Mouse (Mus musculus): ENCODE results near the gene Ndn.
A peak's percentile ranks its signal among the peaks of the same experiment; 100 is the strongest.

The Ndn gene

DNA sequence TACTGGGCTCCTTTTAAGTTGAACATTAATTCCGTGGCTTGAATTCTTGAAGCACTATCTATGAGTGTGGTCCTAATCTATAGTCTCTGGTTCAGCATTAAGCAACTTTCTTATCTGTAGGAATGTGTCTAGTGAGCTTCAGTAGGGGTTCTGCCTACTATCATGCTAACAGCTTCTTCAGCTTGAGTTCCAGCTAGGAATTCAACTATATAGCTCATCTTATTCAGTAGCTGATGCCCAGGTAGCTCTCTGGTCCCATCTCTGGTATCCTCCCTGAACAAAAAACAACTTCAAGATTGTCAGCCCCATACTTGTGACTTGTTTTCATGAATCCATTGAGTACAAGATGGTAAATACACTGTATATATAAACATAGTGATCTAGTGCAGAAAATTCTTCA, at the start of gene Ndn:
Ndn (plus strand) TSS at position 301 of the 400 bp plus-strand sequence.
- no peak for DNase-seq (ENCODE audit: extremely low spot score, low spot score)

DNA sequence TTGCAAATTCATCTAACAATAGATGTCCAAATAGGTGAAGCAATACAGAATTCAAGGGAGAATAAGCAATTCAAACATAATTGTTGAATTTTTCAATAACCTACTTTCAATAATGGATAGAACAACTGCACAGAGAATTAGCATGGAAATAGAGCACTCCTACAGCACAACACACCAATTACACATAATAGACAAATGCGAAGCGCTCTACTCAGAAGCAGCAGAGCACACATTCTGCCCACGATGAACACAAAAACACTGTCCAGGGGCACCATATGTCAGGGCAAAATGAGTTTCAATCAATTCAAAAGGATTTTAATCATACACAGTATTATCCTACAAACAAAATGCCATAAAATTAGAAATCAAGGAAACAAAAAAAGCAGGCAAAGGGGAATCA, 43.9 kb upstream of the Ndn start:
- DNase-seq (ENCODE audit: extremely low spot score, low spot score), result no peak

DNA sequence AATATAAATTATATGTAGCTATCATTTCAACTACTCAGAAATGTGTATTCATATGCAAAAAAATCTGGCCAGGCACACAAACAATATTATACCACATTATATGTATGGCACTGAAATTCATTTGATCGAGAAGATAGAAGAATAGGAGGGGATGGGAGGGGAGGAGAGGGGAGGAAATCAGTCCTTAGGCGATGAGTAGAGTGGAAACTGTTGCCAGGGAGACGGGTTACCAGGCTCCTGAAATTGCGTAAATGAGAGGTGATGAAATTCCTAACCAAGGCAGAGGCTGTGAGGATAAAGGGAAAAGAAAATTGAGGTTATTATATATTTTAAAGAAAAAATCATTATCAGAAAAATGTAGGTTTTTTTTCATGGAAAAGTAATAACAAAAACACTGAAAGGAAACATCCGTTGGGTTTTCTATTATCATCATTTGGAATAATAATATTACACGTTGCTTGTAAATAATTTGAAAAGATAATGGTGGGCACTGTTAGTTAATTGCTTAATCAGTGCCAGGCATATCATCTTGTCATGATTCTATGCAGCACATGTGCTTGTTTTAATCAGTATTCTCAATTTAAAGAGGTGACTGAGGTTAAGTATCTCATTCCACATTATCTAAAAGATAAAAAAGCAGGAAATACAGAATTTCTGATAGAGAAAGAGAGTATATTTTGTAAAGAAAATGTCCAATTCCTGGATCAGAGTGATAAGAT, 39.3 kb upstream of the Ndn start:
- no peak for DNase-seq (ENCODE audit: extremely low spot score, low spot score)

DNA sequence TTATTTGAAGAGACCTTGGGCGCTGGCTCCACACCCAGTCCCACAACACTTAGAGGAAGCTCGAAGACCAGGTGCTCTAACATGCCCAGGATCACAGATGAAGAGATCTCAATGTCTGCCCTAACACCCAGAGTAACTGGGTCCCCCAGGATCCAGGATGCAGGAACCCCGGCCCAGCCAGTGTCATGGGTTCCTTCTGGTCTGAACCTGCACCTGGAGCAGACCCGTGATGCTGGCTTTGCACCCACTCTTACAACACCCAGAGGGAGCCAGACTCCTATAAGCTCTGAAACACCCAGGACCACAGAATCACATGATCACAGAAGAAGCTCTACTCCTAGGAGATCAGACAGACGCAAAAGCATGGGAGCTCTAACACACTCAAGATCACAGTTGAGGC, 29.6 kb upstream of the Ndn start:
- DNase-seq (ENCODE audit: extremely low spot score, low spot score), result no peak

DNA sequence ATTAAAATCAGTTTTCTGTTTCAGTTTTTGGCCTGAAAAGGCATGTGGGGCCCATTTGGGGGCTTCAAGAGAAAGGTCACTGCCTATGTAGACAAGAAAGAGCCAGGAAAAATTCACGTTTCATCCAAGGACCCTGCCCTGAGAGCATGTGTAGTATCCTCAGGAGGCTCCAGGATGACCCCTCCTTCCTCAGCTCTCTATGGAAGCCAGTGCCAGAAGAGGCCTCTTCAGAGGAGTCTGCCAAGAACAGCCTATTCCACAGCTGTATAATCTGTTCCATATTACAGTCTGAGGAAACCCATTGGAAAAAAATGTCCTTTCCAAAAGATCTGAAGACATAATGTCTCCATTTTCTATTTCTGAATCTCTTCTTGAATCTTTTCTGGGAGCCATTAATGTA, 958 bp upstream of the Ndn start:
- no peak for DNase-seq (ENCODE audit: extremely low spot score, low spot score)

DNA sequence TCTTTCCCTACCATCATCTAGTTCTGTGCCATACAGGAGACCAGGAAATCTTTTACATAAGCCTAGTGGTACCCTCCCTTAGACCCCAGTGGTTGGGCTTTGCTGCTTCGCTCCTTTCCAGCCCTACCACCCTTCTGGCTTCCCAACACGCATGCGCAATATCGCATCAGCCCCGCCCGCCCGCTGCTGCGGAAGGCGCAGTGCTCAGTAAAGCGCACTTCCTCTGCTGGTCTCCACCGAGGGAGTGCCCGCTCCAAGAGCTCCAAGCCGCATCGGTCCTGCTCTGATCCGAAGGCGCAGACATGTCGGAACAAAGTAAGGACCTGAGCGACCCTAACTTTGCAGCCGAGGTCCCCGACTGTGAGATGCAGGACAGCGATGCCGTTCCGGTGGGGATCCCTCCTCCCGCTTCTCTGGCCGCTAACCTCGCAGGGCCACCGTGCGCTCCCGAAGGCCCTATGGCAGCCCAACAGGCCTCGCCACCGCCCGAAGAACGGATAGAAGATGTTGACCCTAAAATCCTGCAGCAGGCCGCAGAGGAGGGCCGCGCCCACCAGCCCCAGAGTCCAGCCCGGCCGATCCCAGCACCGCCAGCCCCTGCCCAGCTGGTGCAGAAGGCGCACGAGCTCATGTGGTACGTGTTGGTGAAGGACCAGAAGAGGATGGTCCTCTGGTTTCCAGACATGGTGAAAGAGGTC, 1.9 kb downstream of the Ndn start:
- DNase-seq (ENCODE audit: extremely low spot score, low spot score), result peak; percentile 78

DNA sequence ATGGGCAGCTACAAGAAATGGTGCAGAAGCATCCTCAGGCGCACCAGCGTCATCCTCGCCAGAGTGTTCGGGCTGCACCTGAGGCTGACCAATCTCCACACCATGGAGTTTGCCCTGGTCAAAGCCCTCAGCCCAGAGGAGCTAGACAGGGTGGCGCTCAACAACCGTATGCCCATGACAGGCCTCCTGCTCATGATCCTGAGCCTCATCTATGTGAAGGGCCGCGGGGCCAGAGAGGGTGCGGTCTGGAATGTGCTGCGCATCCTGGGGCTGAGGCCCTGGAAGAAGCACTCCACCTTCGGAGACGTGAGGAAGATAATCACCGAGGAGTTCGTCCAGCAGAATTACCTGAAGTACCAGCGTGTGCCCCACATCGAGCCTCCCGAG, 2.4 kb downstream of the Ndn start:
- no peak for DNase-seq (ENCODE audit: extremely low spot score, low spot score)

DNA sequence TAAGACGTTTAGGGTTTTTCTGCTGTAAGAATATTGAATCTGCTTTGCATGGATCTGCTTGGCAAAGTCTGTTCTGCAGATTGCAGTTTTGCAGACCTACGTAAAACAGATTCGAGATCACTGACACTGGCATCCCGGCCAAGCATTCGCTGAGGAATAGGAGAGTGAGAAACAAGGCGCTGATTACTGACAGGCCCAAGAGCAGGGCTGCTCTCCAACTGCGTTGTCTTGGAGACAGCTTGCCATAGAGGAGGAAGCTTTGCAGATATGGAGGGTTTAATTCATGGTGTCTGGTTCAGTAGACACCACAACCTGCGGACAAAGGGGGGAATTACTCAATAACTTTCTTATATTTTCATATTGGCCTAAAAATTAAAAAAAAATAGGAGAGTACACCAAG, 4.9 kb downstream of the Ndn start:
- no peak for DNase-seq (ENCODE audit: extremely low spot score, low spot score)

DNA sequence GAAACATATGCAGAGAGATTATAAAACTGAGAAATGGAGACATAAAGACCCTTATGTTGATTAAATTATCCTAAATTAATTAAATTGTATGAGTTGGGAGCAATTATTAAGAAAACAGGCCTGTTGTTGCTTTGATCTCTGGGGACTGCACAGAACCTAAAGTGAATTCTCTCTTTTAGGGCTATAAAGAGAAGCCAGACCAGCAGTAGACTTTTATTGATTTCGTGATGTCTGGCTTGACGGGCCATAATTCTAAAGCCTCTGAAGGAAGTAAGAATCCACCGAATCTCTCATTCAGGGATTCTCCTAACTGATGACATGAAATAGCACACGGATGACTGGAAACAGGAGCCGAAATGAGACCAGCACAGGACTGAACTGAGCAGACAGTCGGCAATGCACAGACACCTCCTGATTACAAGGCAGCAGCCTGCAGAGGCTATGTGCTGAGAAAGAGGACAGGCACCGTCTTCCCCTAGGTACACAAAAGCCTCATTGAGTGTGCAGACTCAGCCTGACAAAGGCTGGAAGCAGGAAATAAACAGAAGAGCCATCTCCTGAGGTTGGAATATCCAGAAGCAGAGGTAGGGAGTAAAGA, 18.8 kb downstream of the Ndn start:
- DNase-seq (ENCODE audit: extremely low spot score, low spot score), result no peak

DNA sequence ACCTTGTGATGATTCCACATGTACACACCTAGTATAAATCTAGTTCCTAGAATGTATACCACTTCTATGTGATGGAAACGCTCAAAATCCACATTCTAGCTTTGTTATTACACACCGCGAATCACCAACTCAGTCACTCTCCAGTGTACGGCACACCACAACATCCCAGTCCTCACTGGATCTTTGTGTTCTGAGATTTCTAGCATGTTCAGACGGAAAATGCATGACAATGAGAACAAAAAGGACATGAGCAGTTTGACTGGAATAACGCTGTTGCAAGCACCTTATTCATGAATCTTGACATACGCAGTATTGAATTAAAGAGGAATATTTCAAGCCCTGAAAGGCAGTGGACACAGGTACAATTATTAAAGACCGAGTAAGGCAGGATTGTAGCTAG, 20.4 kb downstream of the Ndn start:
- no peak for DNase-seq (ENCODE audit: extremely low spot score, low spot score)

DNA sequence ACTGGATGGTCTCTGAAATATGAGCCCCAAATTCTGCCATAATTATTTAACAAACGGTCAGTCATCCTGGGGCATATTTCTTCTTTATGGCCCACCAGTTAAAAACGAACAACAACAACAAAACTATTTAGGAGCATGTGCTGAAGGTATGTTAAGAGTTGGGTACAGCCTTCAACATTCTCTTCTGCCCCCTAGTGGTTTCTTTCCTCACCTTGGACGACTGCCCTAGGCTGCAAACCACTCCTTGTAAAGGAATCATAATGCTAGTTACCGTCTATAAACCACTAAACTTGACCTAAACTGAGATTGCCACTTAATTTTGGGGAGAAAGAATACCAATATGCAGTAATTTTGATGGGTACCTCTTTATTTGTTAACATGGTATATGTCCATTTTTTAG, 29.3 kb downstream of the Ndn start:
- no peak for DNase-seq (ENCODE audit: extremely low spot score, low spot score)

DNA sequence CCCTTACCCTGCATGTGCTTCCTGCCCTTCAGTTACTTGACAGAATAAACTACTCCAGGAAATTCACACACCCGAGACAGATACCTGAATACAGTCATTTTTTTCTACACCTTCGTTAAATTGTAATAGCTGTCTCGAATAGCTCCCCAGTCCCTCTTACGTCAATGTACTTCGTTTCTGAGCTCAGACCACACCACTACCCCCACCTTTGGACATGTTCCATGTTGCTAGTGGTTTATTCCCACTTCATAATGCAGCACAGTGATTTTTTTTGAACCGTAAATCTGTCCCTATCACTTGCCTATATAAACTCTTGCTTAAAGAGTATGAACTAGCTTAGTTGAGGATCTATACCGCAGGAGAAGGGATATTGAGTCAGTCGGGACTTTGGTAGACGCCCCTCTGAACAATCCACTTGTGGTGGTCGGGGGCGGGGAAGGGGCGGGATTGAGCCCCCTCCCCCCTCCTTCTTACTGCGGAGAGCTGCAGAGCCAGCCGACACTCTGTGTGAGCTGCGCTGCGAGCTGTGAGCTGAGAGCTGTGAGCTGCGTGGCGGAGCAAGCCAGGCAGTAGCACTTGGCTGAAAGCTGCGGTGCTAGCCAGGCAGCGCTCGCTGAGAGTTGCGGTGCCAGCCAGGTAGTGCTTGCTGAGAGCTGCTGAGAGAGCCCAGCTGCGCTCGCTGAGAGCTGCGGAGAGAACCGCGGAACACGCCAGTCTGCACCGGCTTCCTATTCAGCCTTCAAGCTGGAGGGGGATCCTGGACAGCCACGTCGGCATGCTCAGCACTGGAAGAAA, 30.3 kb downstream of the Ndn start, which contains the start of gene Magel2:
Magel2 (plus strand) TSS at position 501 of the 795 bp plus-strand sequence.
- peak; percentile 69 for DNase-seq (ENCODE audit: extremely low spot score, low spot score)

DNA sequence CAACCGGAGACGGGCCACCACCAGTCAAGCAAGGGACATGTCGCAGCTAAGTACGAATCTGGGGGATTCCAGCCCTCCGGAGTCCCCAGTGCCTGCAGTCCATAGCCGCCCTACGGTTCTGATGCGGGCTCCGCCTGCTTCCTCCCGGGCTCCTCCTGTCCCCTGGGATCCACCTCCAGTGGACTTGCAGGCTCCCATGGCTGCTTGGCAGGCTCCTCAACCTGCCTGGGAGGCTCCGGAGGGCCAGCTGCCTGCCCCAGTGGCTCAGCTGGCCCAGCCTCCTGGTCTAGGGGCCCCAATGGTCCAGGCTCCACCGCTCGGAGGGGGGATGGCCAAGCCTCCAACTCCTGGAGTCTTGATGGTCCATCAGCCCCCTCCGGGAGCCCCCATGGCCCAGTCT, 30.9 kb downstream of the Ndn start:
- DNase-seq (ENCODE audit: extremely low spot score, low spot score), result no peak

DNA sequence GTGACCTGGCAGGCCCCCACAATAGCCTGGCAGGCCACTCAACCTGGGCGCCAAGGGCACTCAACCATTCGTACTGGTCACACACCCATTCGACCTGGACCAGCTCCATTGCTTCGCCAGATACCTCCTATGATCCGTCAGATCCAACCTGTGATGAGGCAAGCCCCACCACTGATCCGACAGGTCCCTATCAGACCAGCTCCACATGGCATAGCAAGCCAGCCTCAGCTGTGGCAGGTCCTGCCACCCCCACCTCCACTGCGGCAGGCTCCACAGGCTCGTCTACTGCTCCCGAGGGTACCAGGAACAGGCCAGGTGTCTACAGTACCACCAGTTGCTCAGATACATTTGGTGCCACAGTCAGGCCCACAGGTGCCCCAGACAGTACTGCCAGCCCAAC, 32.2 kb downstream of the Ndn start:
- no peak for DNase-seq (ENCODE audit: extremely low spot score, low spot score)

DNA sequence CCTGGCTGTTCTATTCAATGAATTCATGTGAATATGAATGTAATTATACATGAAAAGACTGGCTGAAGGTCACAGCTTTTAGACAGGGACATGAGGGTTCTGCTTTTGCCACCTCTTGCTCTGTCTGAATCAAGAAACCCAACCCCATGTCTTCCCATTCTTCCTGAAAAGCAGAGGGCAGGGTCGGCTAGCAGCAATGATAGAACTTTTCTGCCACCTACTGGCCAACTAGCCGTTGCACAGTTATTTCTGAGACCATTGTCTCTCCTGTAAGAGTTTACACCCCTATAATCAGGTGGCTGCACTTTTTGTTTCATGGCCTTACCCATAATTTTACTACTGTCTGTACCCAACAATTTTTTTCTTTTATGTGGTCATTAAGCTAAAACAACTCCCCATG, 36.0 kb downstream of the Ndn start:
- DNase-seq (ENCODE audit: extremely low spot score, low spot score), result peak; percentile 26

DNA sequence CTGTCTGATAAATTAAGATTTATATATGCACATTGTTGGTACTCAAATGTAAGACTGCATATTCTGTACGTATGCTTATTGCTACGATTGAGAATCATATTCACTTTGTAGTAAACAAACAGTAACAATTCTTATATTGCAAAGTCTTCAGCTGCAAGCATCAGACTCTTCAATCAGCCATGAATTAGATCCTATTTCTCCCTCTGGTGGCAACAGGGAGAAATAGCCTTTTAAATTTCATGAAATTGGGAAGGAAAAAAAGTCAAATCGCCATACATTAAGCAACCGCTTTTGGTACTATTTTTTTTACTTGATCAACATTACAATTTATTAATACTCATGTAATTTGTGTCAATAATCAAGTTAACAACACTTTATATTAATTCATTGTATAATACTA, 41.9 kb downstream of the Ndn start:
- DNase-seq (ENCODE audit: extremely low spot score, low spot score), result no peak

DNA sequence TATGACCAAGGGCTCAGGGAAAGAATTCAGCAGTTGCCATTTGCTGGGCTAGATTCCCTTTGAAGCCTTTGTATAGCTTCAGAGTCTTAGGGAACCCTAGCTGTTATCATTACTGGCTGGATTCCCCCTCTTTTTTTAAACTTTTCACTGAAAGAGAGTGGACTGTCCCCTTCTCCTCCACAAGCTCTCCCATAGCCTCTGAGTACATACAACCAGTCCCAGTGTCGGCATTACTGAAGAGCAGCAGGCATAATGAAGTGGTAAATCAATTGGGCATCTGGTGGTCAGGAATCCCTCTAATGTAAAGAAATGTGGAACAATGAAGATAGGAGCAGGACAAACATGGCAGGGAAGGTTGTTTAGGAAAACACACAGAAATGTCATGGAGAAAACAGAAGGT, 45.8 kb downstream of the Ndn start:
- DNase-seq (ENCODE audit: extremely low spot score, low spot score), result no peak

All from neural tube, embryonic 10.5 days (tissue).